Mouse (Mus musculus) spleen, adult 2 months (tissue): ENCODE measurements around the gene Ptpn5.

Experiments
- CTCF ChIP-seq: fragments of 200-500 bp; IDR thresholded peaks from 2 replicates; pipeline ENCODE4 v1.5.1; 2011; ENCODE audit warnings: mild to moderate bottlenecking, inconsistent platforms; ENCODE audit not compliant: insufficient read depth, insufficient read length, insufficient replicate concordance; ENCODE audit errors: extremely low read depth
- POLR2A ChIP-seq: fragments of 200-500 bp; IDR thresholded peaks from 2 replicates; pipeline ENCODE4 v1.6.1; 2011; ENCODE audit warnings: low read depth, low read length, inconsistent platforms

- TF ChIP-seq CTCF (no peak), POLR2A (no peak)
These were observed 1.7 kb downstream of the Ptpn5 start for GRCm38 (mm10) chr7:47131840-47132179.
